Mouse (Mus musculus) brain, embryonic 14.5 days (tissue): ENCODE measurements around the gene Lhpp. TPM values are rescaled to one million over a fixed set of nuclear protein-coding genes. Genes with fewer than 3 reads are reported as not detected.

Experiments
- DNase-seq: peaks from one replicate; pipeline ENCODE4 v3.0.0-alpha.2; 2011; ENCODE audit warnings: low read depth
- CTCF ChIP-seq: fragments of 200-500 bp; IDR thresholded peaks from 2 replicates; pipeline ENCODE4 v1.5.1; 2012; ENCODE audit warnings: inconsistent platforms, mild to moderate bottlenecking, moderate library complexity, borderline replicate concordance; ENCODE audit not compliant: insufficient read depth, insufficient read length; ENCODE audit errors: extremely low read depth
- POLR2A ChIP-seq: fragments of 200-500 bp; IDR thresholded peaks from 2 replicates; pipeline ENCODE4 v1.6.1; 2012; ENCODE audit warnings: mild to moderate bottlenecking, inconsistent platforms, borderline replicate concordance; ENCODE audit not compliant: poor library complexity, insufficient read depth, insufficient read length, severe bottlenecking; ENCODE audit errors: extremely low read depth
- polyA plus RNA-seq: library from polyadenylated mRNA; depleted of rRNA; stranded (reverse); fragments of >200 nt; gene quantifications from 2 replicates; pipeline ENCODE4 v1.2.3, GENCODE M21; 2012

Lhpp gene
- polyA plus RNA-seq, 1 experiment: 33.8 TPM

DNA sequence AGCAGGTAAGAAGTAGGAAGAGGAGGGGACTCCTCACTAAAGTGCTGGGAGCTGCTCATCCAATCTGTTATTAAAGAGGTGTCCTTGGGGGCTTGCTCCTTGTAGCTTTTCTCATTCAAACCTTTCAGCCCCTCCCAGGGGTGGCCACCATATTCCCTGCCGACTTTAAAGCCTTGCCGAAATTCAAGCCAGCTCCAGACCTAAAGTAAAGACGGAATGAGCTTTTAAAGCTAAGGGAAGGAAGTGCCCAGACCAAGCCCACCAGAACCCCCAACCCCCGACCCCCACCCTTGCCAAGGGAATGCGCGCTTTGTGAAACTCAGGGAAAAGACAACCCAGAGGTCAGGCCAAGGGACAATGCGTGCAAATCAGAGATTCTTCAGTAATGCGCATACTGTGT is 9.5 kb upstream of the Lhpp start:
- DNase-seq: no peak
- TF ChIP-seq POLR2A (no peak), CTCF (no peak)

DNA sequence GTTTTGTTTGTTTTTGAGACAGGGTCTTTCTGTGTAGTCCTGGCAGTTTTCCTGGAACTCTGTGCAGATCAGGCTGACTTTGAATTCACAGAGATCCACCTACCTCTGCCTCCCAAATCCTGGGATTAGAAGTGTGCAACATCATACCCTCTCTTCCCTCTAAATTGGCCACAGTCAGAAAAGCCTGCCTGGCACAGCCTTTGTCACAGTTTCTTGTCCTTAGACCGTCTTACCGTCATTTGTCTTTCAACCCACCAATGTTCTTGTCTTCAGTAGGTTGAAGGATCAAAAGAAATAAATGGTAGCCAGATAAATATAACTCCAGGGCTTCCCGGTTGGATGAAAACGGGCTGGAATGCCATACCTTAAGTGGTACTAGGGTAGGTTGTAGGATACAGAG is 5.7 kb upstream of the Lhpp start:
- TF ChIP-seq POLR2A: no peak
- no peak for DNase-seq

DNA sequence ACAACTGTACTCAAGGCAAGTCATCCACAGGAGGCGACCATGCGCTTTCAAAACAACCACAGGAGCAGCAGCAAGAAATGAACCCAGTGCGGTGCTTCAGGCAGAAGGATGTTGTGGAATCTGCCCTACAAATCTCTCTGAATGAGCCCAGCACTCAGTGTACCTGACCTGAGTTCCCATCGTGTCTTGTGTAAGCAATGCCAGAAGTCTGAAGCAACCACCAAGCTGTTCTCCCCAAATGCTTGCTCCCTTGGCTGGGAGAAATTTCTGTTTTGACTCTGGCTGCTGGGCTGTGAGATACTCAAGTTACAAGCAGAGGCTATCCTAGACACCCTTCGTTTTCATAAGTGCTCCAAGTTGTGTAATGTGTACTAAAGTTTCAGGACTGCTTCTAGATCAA is 4.7 kb upstream of the Lhpp start:
- TF ChIP-seq POLR2A (no peak), CTCF (no peak)
- no peak for DNase-seq

- TF ChIP-seq CTCF: no peak
- TF ChIP-seq POLR2A: no peak
- no peak for DNase-seq
These were observed 2.0 kb upstream of the Lhpp start for GRCm38 (mm10) chr7:132608316-132609020.

GRCm38 (mm10) chr7:132611530-132611929 is 1.1 kb downstream of the Lhpp start:
- TF ChIP-seq CTCF (no peak), POLR2A (no peak)
- no peak for DNase-seq

DNA sequence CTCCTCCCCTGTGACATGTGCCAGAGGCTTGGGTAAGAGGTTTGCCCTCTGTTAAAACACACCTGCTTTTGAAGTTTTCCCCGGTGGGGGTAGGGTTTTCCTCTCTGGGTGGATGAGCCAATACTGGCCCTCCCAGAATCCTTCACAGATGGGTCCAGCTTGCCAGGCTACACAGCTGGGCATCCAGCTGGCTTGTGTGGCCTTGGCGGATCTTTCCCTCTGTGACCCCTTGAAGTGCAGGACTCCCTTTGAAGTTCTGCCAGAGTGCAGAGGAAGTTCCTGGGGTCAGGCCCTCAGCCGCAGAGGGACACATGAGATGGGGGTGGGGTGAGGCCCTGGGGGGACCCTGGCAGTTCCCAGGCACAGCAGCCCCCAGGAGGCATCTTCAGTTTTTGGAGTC is 4.9 kb downstream of the Lhpp start:
- DNase-seq: no peak
- TF ChIP-seq CTCF: no peak
- no peak for TF ChIP-seq POLR2A

DNA sequence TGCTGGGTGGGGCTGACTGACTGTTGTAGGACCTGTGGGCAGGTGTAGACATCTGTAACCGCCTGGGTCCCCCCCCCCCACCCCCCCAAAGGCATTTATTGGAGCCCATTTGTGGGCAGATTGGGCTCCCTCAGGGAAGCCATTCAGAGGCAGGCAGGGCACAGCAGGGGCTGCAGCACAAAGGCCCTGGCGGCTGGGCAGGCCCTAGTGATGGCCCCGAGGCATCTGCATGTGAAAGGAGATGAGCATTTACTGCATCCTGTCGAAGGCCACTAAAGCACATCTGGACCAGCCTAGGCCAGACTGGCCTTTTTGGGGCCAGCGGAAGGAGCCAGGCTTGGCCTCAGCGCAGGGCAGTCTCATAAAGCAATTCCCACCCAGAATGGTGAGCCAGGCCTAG is 6.0 kb downstream of the Lhpp start:
- TF ChIP-seq CTCF: no peak
- no peak for TF ChIP-seq POLR2A
- no peak for DNase-seq

GRCm38 (mm10) chr7:132617021-132617564 is 6.7 kb downstream of the Lhpp start:
- no peak for DNase-seq
- no peak for TF ChIP-seq CTCF
- TF ChIP-seq POLR2A: no peak

DNA sequence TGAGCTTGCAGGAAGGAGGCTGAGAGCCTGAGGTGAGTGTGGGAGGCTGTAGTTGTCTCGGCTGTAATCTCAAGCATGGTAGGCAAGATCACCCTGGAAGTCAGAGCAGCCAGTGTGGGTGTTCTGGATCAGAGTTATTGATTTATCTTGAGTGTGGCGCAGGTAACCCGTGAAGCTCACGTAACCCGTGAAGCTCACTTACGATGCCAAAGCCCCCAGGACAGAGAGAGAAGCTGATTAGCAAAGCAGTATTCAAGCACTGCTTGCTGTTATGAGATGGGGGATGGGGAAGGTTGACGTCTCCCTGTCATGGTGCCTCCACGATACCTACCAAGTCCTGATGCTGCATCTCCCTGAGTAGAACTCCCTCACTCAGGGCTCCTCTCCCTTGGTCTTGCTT is 9.1 kb downstream of the Lhpp start:
- DNase-seq: no peak
- TF ChIP-seq POLR2A (no peak), CTCF (no peak)

- no peak for DNase-seq
- no peak for TF ChIP-seq CTCF
- TF ChIP-seq POLR2A: no peak
These were observed 9.8 kb downstream of the Lhpp start for GRCm38 (mm10) chr7:132619975-132620918.

DNA sequence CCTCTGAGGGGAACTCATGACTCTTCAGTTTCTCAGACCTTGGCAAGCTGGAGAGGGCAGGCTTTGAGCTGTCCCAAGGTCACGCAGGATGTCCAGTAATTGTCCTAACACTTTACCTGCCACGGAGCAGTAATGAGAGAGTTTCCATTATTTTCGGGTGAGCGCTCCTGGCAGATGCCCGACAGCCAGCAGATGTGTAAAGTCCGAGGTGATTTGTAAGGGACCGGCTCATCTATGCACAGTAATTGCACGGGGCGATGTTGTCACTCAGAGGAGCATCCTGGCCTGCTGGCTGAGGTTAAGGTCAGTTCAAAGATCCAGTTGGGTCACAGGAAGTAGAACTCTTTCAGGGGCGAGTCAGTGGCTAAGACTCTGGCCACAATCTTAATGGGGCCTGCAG is 13.7 kb downstream of the Lhpp start:
- DNase-seq: no peak
- TF ChIP-seq POLR2A (no peak), CTCF (no peak)

DNA sequence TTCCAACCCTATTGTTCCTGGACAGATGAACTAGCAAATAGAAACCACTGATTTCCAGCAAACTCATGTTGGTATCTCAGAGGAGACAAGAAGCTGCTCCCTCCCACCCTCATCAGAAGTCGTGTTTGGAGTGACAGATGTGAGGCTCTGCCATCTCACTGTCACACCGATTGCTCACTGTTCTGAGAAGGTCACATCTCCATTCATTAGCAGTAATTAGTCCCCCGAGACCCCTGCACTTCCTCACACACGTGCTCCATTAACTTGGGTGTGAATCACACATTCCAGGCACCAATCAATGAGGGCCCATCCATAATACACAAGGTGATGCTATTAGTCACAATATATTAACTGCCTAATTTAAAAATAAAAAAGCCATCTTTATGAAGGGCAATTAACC is 15.7 kb downstream of the Lhpp start:
- peak; percentile 73 for DNase-seq
- no peak for TF ChIP-seq POLR2A

GRCm38 (mm10) chr7:132627448-132627847 is 17.0 kb downstream of the Lhpp start:
- TF ChIP-seq CTCF (no peak), POLR2A (no peak)
- no peak for DNase-seq
